Mouse (Mus musculus) thymus, postnatal 4 days (tissue): Measurements from ENCODE around the gene Runx3.
"Not testable (repeated sequence)": the region's sequence is repeated elsewhere in the genome, so short reads cannot be mapped to it uniquely, and the experiment has no call there.

Source experiments
- DNase-seq: peaks from one replicate; pipeline ENCODE4 v3.0.0; 2021

The Runx3 gene

DNA sequence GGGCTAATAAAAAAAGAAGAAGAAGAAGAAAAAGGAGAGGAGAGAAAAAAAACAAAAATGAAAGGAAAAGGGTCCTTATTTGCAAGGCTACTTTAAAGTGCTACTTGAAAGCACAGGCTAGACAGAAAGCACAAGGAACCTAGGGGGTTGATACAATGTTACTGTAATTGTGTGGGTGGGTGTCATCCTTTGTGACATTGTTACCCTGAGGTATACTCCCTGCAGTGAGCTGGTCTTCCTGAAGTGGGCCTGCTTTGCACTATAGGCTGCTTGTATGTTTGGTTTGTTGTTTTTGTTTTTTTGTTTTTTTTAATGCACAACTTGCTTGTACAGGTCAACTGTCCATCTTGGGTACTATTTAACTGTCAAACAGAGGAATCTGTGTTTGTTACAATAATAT lies 57.1 kb downstream of the Runx3 start:
- DNase-seq: no peak

DNA sequence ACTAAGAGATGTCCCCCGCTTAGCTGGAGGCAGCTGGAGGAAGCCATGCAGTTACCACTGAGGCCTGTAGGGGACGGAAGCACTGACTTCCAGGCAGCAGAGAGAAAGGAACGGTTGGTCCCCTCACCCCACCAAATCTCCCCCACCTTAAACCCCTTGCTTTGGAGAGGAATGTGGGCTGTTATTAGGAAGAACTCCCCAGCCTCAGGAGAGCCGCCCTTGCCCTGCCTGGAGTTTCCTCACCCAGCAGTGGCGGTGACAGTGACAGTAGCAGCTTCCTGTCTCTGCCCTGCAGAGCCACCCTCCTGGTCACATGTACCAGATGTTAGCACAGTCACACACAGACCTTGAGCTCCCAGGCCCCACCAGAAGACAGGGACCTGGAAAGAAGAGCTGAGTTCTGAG lies 58.6 kb downstream of the Runx3 start:
- peak; percentile 85 for DNase-seq

DNA sequence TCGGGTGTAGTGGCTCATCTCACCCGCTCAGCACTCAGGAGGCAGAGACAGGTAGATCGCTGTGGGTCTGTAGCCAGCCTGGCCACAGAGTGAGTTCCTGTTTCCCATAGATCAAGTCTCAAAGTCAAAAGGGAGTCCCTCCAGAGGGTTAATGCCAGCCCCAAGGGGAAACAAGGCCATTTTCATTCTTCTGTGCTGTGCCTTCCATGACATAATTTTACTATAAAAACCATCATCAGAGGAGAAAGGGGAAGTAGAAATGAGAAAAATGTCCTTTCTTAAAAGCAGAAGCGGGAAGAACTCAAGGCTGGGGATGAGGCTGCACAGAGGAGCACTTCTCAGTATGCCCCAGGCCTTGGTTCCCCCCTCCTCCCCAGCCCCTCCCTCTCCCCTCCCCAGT lies 61.4 kb downstream of the Runx3 start:
- no peak for DNase-seq

DNA sequence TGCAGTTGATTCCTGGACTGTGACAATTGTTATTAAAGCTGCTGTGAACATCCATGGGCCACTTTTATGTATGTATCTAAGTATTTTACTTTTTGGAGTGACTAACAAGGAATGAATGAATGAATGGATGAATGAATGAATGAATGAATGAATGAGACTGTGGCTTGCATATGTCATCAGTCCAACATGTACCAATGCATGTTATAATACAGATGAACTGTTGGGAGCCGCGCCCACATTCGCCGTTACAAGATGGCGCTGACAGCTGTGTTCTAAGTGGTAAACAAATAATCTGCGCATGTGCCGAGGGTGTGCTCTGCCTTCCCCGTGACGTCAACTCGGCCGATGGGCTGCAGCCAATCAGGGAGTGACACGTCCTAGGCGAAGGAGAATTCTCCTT lies 63.8 kb downstream of the Runx3 start:
- DNase-seq: not testable (repeated sequence)

DNA sequence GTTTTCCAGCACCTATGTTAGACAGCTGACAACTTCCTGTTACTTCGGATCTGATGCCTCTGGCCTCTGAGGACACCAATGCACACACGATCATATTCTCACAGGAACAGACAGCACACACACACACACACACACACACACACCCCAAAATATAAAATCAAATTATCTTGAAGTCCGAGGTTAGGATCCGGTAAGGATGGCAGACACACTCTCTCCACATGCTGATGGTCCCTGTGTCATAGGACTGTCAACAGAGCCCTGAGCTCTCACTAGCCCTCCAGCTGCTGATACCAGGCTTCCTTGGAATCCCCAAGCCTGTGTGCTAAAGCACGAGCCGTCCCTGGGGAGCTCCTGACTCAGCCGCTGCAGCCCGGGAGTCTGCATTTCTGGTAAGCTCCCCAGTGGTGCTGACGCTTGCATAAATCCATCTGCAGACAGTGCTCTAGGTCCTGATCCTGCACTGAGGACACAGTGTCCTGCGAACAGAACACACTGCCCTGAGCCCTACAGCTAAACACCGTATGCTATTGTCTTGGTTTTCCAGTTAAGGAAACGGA lies 69.1 kb downstream of the Runx3 start:
- peak; percentile 6 for DNase-seq

DNA sequence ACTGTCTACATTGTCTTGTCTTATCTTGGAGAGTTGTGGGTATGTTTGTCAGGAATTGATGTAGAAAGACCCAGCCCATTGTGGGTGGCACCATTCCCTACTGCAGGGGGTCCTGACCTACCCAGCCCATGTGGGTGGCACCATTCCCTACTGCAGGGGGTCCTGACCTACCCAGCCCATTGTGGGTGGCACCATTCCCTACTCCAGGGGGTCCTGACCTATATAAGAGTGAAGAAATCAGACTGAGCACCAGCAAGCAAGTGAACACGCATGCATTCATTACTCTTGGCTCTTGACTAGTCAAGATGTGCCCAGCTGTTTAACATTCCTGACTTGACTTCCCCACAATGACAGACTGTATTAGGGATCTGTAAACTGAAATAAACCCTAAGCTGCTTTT lies 69.9 kb downstream of the Runx3 start:
- DNase-seq: no peak

DNA sequence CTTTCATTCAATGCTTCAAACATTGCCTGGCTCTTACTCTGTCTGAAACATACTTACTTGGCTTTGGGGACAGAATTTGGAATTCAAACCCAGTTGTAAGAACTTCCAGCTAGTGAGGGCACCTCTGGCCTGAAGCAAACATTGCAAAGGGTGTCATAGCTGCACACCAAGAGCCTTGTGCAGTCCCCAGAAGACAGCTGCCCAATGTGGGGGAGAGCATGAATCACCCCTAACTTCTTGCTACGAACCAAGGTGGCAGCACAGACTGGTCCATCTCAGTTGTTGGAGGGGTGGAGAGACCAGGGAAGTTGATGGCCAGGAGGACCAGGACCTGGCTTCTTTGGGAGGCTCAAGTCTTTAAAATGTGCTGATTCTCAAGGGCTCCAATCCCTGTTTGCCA lies 70.7 kb downstream of the Runx3 start:
- DNase-seq: no peak

DNA sequence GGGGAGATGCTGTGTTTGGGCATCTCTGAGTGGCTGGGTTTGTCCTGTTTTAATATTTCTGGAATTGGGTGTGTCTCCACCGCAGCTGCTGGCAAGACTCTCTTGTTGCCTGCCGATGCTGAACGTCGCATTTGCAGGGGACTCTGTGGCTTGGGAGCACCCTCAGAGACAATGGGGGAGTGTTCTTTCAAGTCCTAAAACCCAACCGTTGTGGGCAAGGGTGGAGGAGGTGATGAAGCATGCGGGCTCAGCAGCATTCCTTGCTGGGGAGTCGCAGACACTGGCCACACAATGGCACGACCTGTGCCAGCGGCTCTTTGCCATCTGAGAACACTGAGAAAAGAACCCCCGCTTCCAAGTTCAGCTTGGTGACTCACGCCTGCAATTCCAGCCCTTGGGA lies 71.2 kb downstream of the Runx3 start:
- no peak for DNase-seq

DNA sequence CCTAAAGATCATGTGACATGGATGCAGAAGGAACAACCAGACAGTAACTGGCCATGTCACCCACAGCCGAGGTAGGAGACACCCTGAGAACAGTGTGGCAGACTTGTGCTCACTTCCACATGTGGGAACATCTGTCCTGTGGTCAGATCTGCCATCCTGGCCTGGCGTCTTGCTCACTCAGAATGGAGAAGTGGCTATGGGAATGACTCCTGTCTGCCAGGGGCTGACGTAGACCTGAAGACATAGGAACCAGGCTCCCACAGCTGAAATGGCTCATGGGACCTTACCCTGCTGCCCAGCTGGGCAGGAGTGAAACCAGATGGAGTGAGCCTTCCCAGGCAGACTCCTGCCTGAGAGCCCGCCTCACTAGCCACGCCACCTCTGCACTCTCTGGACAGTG lies 72.4 kb downstream of the Runx3 start:
- DNase-seq: no peak

DNA sequence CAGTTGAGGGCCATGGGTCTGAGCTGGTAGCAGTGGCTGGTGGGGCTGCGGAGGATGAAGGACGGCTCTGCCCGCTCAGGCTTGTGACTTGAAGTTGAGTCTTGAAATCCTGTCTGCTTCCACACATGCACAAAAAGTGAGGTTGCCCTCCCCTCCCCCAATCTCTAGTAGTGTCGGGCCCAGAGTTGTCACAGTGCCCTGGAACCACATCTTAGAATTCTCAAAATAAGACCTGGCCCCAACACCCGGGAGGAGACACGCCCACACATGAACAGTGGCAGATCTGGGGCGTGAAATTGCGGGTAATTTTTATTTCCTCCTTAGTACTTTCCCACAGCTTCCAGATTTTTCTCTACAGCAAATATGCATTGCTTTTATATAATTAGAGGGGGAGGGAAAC lies 77.4 kb downstream of the Runx3 start:
- DNase-seq: peak; percentile 47

DNA sequence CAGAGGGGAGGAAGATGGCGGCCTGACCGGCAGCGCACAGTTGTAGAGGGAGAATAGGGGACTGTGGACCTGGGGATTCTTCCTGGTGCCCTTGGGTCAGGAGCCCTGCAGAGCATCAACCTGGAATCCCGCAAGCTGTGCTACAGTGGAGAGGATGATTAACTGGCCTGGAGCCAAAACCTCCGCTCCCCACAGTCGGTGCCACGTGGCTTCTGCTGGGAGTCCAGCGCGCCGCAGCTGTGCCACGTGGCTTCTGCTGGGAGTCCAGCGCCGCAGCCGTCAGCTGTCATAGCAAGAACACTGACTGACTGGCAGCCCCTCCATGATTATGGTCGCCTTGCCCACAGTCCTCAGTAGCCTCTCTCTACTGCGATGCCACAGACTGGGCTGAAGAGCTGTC lies 81.3 kb downstream of the Runx3 start:
- DNase-seq: no peak

DNA sequence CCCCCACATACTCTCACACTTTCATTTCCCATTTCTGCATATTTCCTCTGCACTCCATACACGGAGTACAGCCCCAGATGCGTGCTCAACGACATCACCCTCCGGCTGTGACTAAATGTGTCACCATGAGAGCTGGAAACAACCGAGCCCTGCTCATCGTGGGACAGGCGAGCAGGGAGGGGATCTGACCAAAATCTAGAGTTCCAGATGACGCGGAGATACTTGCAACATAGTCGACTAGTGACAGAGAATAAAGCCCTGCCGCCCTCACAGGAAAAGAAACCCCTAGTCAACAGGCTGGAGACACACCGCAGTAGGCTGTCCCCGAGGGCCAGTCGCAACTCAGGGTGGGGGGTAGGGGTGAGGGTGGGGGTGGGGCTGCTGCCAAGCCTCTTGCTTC lies 82.8 kb downstream of the Runx3 start:
- peak; percentile 59 for DNase-seq

DNA sequence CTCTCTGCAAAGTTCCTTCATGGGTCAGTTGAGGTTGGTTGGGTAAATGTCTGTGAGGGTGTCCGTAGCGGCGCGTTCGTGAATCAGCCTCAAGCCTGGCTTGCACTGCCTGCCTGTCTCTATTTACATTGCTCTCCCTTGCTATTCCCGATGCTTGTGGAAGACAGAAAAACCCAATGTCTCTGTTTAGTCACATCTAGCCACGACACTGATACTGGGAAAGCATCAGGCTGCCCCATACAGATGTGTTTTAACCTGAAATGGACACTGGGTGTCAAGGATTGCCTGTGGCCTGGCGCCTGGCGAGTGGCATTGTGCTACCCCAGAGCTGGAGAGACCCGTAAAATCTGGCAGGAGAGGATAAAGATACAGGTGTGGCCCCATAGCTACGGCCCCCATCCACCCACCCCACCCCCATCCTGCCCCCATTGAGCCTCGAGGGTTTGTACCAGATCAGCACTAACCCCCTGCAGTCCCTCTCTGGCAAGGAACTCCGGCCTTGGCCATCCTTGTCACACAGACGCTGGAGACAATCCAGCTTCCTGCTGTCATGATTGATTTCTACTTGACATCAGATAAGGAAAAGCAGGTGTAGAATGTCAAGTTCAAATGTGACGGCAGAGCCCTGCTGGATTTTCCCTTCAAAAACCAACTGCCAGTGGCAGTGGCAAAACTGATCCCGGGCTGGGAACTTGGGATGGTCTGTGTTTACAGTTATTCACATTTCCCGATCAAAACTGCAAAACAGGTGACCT lies 83.5 kb downstream of the Runx3 start:
- peak; percentile 34 for DNase-seq

DNA sequence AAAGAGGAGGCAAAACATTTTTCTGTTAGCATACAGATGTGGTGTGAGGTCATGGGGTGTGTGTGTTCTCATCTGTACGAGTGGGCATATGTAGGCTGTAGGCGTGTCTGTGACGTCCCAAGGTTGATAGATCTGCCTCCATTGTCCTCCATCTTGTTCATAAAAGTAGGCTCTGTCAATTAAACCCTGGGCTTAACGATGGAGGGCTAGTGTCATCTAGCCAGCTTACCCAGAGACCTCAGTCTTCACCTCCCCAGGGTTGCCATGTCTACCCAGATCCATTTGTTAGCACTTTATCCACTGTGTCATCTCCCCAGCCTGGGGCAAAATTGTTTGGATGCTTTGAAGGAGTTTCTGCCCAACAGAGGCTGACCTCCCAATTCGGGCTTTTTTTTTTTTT lies 84.2 kb downstream of the Runx3 start:
- no peak for DNase-seq

DNA sequence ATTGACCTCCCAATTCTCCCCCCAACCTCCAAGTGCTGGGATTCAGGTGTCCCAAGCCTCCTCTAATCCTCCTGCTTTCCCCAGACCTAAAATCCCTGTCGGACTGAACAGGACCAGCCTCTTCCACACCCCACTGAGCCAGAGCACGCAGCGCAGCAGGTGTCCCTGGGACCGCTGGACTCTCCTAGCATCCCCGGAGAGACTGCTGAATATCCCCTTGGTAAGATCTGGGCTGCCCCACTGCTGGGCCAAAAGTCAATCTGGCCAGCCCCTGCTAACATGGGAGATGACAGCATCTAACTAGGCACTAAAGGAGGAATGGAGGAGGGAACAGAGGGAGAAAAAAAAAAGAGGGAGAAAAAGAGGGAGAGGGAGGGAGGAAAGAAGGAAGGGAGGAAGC lies 84.8 kb downstream of the Runx3 start:
- peak; percentile 31 for DNase-seq

DNA sequence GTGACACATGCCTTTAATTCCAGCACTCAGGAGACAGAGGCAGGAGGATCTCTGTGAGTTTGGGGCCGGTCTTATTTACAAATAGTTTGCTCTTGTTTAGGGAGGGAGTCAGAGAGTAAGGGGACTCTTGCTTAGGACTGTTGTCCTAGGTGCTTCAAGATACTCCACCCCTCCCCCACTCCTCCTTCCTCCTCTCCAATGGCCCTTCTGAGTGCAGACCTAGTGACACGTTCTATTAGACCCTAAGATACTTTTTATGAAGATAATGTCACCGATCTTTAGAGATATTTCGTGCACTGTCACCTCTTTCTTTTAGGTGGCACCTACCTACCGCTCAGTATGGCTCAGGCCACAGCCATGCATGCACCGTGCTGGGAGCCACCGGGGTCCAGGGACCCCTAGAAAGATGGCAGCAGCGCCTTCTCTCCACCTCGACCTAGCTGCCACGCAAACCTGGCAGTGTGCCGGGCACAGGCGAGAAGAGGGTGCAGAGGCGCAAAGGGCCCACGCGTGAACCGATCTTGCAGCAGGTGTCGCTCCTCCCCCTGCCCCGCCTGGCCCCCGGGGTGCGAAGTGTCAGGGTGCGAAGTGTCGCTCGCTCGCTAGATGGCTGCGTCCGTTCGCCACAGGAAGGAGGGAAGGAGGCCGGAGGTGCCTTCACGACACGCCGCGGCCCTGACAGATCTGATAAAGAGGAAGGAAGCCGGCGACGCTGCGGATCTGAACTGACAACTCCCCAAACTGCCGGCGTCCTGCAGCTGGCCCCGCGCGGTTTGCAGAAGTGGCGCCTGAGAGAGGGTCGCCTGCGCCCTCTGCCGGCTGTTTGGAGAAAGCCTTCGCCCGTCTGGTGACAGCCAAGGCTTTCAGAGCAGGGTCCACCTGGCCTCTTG lies 85.5 kb downstream of the Runx3 start:
- peak; percentile 97 for DNase-seq

DNA sequence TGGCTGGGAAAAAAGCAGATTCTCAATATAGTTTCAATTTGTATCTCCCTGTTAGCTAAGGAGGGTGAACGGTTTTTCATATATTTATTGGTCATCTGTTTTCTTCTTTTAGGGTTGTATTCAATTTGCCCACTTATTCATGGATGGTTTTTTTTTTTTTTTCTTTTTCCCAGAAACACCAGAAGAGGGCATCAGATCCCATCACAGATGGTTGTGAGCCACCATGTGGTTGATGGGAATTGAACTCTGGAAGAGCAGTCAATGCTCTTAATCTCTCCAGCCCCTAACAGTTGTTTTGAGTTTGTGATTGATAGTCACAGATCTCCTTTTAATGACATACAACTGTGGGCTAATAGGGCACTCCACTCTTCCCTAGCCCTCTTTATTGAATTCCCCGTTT lies 89.4 kb downstream of the Runx3 start:
- no peak for DNase-seq

DNA sequence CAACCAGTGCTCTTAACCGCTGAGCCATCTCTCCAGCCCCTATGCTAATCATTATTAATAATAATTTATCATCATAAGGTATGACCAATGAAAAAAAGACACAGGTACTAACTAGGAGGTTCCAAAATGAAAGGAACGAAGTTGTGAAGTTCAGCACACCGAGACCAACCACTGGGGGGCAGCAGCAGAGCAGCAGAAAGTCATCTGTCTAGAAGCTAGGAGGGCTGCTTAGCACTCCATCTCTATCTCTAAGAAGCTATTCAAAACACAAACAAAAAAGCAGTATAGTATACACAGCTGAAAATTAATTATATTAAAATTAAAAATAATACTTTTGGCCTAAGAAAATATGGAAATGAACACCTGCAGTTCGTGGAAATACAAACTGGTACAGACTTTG lies 99.2 kb downstream of the Runx3 start:
- DNase-seq: peak; percentile 93

DNA sequence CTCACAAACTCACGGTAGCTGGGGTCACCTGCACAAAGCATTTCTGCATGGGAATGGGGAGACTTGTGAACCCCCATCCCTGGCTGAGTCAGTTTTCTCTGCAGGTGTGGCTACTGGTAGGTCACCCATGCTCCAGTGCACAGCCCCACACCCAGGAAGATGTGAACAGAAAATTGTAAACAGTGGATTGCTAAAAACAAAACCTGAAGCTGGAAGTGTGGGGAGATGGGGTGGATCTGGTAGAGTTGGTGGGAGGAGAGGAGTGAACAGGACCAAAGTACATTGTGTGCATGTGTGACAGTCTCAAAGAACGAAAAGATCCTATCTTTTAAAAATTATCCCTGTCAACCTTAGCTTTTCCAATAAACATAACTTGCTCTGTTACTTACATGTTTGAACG lies 100.2 kb downstream of the Runx3 start:
- DNase-seq: no peak

DNA sequence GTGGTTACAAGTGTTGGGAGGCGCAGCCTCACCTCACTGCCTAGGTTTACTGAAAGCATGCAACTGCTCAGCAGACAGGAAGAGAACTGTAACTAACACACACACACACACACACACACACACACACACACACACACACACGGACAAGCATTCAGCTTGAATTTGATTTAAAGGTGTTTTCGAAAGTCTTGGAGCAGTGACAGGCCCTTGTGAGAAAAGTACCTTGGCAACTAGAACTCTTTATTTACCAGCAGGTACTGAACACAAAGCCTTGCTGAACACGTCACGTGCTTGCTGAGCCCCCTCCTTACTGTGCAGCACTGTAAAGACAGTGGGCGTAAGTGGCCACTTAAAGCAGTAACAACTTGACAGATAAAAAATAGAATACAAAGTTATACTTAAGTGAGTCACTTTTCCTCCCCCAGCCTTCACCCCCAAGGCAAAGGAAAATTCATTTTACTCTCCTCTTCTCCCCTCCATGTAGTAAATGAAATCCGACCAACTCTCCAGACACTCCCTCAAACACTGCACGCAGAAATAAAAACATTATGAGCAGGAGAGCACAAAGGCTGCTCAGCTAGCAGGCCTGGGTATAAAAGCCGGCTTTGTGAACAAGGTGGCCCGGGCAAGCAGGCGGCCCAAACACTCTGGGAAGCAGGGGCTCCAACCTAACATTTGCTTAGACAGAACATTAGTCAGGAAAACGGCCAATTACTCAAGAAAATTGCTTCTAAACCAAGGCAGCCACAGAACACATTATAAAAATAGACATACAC lies 101.4 kb downstream of the Runx3 start:
- no peak for DNase-seq

DNA sequence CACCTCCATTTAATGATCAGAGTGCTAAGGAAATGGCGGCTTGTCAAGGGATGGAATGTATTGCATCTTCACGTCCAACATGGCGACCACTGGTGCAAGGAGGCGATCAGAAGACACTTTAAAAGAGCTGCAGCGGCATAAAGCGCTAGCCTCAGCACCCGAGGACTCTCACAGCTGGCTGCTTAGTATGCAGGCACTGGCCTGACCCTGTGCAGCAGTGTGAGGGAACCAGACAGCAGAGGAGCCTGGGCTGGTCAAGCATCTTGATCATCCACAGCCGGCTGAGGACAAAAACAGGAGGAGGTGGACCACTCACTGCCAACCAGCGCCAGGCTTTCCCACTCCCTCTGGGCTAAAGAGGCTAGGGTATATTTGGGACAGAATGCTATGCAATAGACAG lies 103.4 kb downstream of the Runx3 start:
- no peak for DNase-seq

DNA sequence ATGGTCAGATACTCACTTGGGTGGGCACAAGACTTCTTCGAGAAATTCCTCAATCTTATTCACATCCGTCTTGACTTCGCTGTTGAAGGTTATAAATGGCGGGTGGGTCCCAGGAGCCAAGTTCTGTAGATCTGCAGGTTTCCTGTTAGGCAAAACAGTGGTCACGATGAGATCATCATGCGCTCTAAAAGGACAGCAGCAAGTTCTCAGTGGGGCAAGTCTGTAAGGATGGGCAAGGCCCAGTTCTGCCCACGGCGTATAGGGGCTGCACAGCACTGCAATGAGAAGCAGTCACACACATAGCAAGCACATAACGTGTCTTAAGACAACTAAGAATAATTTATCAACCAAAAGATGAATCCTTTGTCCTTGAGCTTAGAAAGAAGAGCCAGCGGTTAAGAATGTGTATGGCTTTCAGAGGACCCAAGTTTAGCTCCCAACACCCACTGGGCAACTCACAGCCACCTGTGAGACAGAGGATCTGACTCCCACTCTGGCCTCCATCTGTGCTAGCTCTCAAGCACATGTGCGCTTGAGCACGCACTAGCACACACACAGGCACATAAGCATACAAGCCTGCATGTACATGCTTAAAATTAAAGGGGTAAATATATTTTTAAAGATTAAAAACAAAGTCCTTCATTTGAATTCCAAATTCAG lies 105.7 kb downstream of the Runx3 start:
- no peak for DNase-seq
